ENCODE assay signal across 14 mouse cellular contexts in the genomic region with DNA sequence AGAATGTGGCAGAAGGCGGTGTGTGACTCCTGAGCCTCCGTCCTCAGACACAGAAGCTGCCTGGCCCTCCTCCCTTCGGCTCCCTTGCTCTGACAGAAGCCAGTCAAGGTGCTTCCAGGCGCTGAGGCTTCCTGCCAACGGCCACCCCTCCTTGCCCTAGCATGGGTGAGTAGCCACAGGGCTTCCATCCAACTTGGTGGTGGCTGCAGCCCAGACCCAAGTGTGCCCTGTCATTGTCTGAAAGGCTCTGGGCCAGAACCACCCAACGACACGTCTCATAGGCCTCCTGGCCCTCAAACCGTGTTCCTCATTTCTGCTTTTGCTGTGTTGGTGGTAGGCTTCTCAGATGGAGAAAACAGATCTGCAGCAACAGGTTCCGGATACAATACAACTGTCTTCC.
A peak's percentile ranks its signal among the peaks of the same experiment; 100 is the strongest.
DNase-seq lines count a peak whose midpoint lies in the region; ATAC-seq and TF ChIP-seq lines count a peak whose summit lies in the region.
"Had no signal": no experiment of that assay in that cellular context is flagged by ENCODE, and none has a peak within 500 bp of the region (broad histone marks: within the 10 kb centered on the region; RNA-seq: fewer than 3 reads in every experiment).

No protein-coding gene starts in this region.

- 59% methylated on average over 9 of the region's 9 CpGs for WGBS in kidney, adult 2 months
- 77% methylated on average over 9 of the region's 9 CpGs for WGBS in stomach, postnatal 0 days

- DNase-seq in adrenal gland, postnatal 25 days: peak; percentile 9
- no peak for DNase-seq in adrenal gland, adult (ENCODE audit: inconsistent age in 2 of 2, low spot score in 1 of 2)
- peak; percentile 51 for DNase-seq in kidney, adult 2 months
- DNase-seq in kidney, postnatal 4 days: no peak
- peak; percentile 51 for DNase-seq in Muller cell, postnatal 12 days (ENCODE audit: inconsistent ontology term)
- DNase-seq in cerebellum, postnatal 10 days: peak; percentile 82 to 89
- DNase-seq in yolk sac, embryonic 10.5 days (ENCODE audit: low spot score): no peak
- DNase-seq in stomach, postnatal 0 days (ENCODE audit: low spot score): no peak
- DNase-seq: embryo, embryonic 11 days had no signal

- H3K27me3 ChIP-seq in kidney, adult 2 months (replicated peaks; ENCODE audit: control insufficient read depth, insufficient read depth, low read length): no peaks in the 10 kb centered on the region
- no peaks in the 10 kb centered on the region for H3K27me3 ChIP-seq in stomach, postnatal 0 days (ENCODE audit: control insufficient read depth, insufficient read depth, low read length)

- H3K4me1 ChIP-seq in kidney, adult 2 months (ENCODE audit: control insufficient read depth, insufficient read depth, low read length): no peaks in the 10 kb centered on the region
- H3K4me1 ChIP-seq in stomach, postnatal 0 days (replicated peaks; ENCODE audit: control insufficient read depth, insufficient read depth): no peaks in the 10 kb centered on the region
- H3K4me1 ChIP-seq: heart, embryonic 13.5 days; liver, embryonic 15.5 days had no signal

- ATAC-seq in stomach, postnatal 0 days (ENCODE audit: low FRiP score, low TSS enrichment): no peak
- ATAC-seq: midbrain, embryonic 16.5 days had no signal

- no peaks in the 10 kb centered on the region for H3K36me3 ChIP-seq in kidney, adult 2 months (ENCODE audit: control insufficient read depth, insufficient read depth, low read length)
- no peaks in the 10 kb centered on the region for H3K36me3 ChIP-seq in stomach, postnatal 0 days (ENCODE audit: control insufficient read depth, insufficient read depth, low read length)
- H3K36me3 ChIP-seq: heart, embryonic 13.5 days; liver, embryonic 15.5 days; neural tube, embryonic 13.5 days had no signal

- H3K27ac ChIP-seq in kidney, adult 2 months (ENCODE audit: insufficient read depth, low read depth, low read length): no peak overlapping the region
- no peak overlapping the region for H3K27ac ChIP-seq in stomach, postnatal 0 days (replicated peaks)
- H3K27ac ChIP-seq: heart, embryonic 13.5 days; layer of hippocampus, adult 2 months; liver, embryonic 15.5 days; neural tube, embryonic 13.5 days had no signal

- TF ChIP-seq POLR2A in kidney, adult 2 months (IDR thresholded peaks at IDR 0.05; ENCODE audit: low read depth, low read length): no peak

- no peak for TF ChIP-seq CTCF in kidney, adult 2 months (conservative IDR thresholded peaks at IDR 0.05; ENCODE audit: insufficient read depth, insufficient read length, low read depth, low read length)
- no peak for TF ChIP-seq CTCF in stomach, postnatal 0 days (IDR thresholded peaks at IDR 0.05; ENCODE audit: low read depth)

- no peaks in the 10 kb centered on the region for H3K9me3 ChIP-seq in stomach, postnatal 0 days (ENCODE audit: control insufficient read depth, low read length)
- H3K9me3 ChIP-seq: heart, embryonic 13.5 days; liver, embryonic 15.5 days; neural tube, embryonic 13.5 days had no signal

- no peak for TF ChIP-seq EP300 in stomach, postnatal 0 days (optimal IDR thresholded peaks at IDR 0.05)

- H3K4me3 ChIP-seq in kidney, adult 2 months (ENCODE audit: insufficient read depth, low read depth, low read length): no peak overlapping the region
- no peak overlapping the region for H3K4me3 ChIP-seq in stomach, postnatal 0 days (ENCODE audit: low read depth, low read length)
- H3K4me3 ChIP-seq: heart, embryonic 13.5 days; layer of hippocampus, adult 2 months; liver, embryonic 15.5 days; neural tube, embryonic 13.5 days had no signal

- no peak overlapping the region for H3K4me2 ChIP-seq in stomach, postnatal 0 days (replicated peaks; ENCODE audit: low read depth)
- H3K4me2 ChIP-seq: heart, embryonic 13.5 days; liver, embryonic 15.5 days; neural tube, embryonic 13.5 days had no signal

- no peak overlapping the region for H3K9ac ChIP-seq in stomach, postnatal 0 days (ENCODE audit: low read length)
- H3K9ac ChIP-seq: heart, embryonic 13.5 days; liver, embryonic 15.5 days; neural tube, embryonic 13.5 days had no signal

Comparison
In these comparisons a context has a peak if more than half of its experiments do, and no peak if none do; other contexts are left out.
1. DNase-seq: peak in adrenal gland, postnatal 25 days (single experiment), kidney, adult 2 months (single experiment), Muller cell, postnatal 12 days (single experiment) and cerebellum, postnatal 10 days (2 of 2); none in adrenal gland, adult (0 of 2), kidney, postnatal 4 days (0 of 2), yolk sac, embryonic 10.5 days (single experiment) and stomach, postnatal 0 days (single experiment).